Mouse (Mus musculus) CH12.LX (cell line): ENCODE results near the gene Ube2n. TPM values are rescaled to one million over a fixed set of nuclear protein-coding genes. Genes with fewer than 3 reads are reported as not detected.

ENCODE experiments used
- DNase-seq: peaks from one replicate; pipeline ENCODE4 v3.0.0-alpha.2; 2013; ENCODE audit errors: extremely low read depth
- H3K27ac ChIP-seq: 2 replicates; pipeline ENCODE4 v1.5.1; 2012; ENCODE audit warnings: low read depth, mild to moderate bottlenecking, control low read depth, moderate library complexity; ENCODE audit not compliant: insufficient read depth
- H3K27me3 ChIP-seq: replicated peaks from 2 replicates; pipeline ENCODE3; 2012; ENCODE audit warnings: inconsistent platforms
- H3K36me3 ChIP-seq, 2 experiments: replicated peaks in 1 of 2; 2 replicates each; pipeline versions ENCODE3 to v1.6.1; 2012; ENCODE audit warnings: inconsistent platforms in 1 of 2, low read length in 1 of 2, mild to moderate bottlenecking in 1 of 2, mixed read lengths in 1 of 2, moderate library complexity in 1 of 2; ENCODE audit not compliant: control insufficient read depth in 1 of 2, insufficient read depth in 1 of 2
- H3K4me1 ChIP-seq, 2 experiments: 2 replicates each; pipeline ENCODE4 v1.6.1; 2012; ENCODE audit warnings: inconsistent platforms in 1 of 2, moderate library complexity in 1 of 2; ENCODE audit not compliant: insufficient read depth in 2 of 2, control insufficient read depth in 1 of 2
- H3K4me2 ChIP-seq: 2 replicates; pipeline ENCODE4 v1.6.1; 2012; ENCODE audit warnings: low read depth, mild to moderate bottlenecking, control low read depth; ENCODE audit not compliant: poor library complexity, insufficient read depth, severe bottlenecking
- H3K4me3 ChIP-seq, 3 experiments: fragments of 150-350 bp in 1 of 3; sonication (generic) in 1 of 3; replicated peaks in 1 of 3; 2 replicates each; pipeline versions ENCODE3 to v1.5.1; 2011 to 2012; ENCODE audit warnings: low read depth in 2 of 3, low read length in 2 of 3, mild to moderate bottlenecking in 2 of 3, moderate library complexity in 2 of 3, control low read depth in 1 of 3, improper control_type of control experiment in 1 of 3, inconsistent platforms in 1 of 3, mixed read lengths in 1 of 3; ENCODE audit not compliant: poor library complexity in 1 of 3
- H3K79me2 ChIP-seq: replicated peaks from 2 replicates; pipeline ENCODE4 v1.6.1; 2012; ENCODE audit warnings: mild to moderate bottlenecking, moderate library complexity; ENCODE audit not compliant: control insufficient read depth, poor library complexity, insufficient read depth, severe bottlenecking; ENCODE audit errors: extremely low read depth
- H3K9ac ChIP-seq: 2 replicates; pipeline ENCODE4 v1.6.1; 2012; ENCODE audit warnings: low read depth, mild to moderate bottlenecking, control low read depth, moderate library complexity; ENCODE audit not compliant: insufficient read depth
- H3K9me3 ChIP-seq: replicated peaks from 2 replicates; pipeline ENCODE3; 2012; ENCODE audit warnings: low read length, inconsistent platforms, mixed read lengths
- BHLHE40 ChIP-seq: IDR thresholded peaks from 2 replicates; pipeline ENCODE4 v1.6.1; 2011; ENCODE audit warnings: mild to moderate bottlenecking, low read depth, low read length, improper control_type of control experiment
- CHD1 ChIP-seq: IDR thresholded peaks from 2 replicates; pipeline ENCODE4 v1.6.1; 2012; ENCODE audit warnings: low read depth, low read length, improper control_type of control experiment, inconsistent platforms
- CTCF ChIP-seq, 2 experiments: IDR thresholded peaks in 1 of 2; conservative IDR thresholded peaks in 1 of 2; 2 replicates each; pipeline ENCODE4 v1.5.1; 2011 to 2012; ENCODE audit warnings: low read depth in 2 of 2, low read length in 2 of 2, improper control_type of control experiment in 1 of 2, inconsistent platforms in 1 of 2, mild to moderate bottlenecking in 1 of 2, moderate library complexity in 1 of 2
- E2F4 ChIP-seq: IDR thresholded peaks from 2 replicates; pipeline ENCODE4 v1.6.1; 2011; ENCODE audit warnings: low read depth, low read length, improper control_type of control experiment; ENCODE audit not compliant: insufficient replicate concordance
- ELF1 ChIP-seq: IDR thresholded peaks from 2 replicates; pipeline ENCODE4 v1.6.1; 2014; ENCODE audit warnings: low read depth, mild to moderate bottlenecking, inconsistent platforms, low read length, improper control_type of control experiment
- ETS1 ChIP-seq: conservative IDR thresholded peaks from 2 replicates; pipeline ENCODE4 v1.6.1; 2012; ENCODE audit warnings: low read depth, mild to moderate bottlenecking, inconsistent platforms, low read length, improper control_type of control experiment, moderate library complexity
- GABPA ChIP-seq: IDR thresholded peaks from 2 replicates; pipeline ENCODE4 v1.6.1; 2012; ENCODE audit warnings: low read depth, low read length, improper control_type of control experiment, inconsistent platforms; ENCODE audit not compliant: insufficient replicate concordance
- HCFC1 ChIP-seq: IDR thresholded peaks from 2 replicates; pipeline ENCODE4 v1.6.1; 2012; ENCODE audit warnings: low read depth, mild to moderate bottlenecking, inconsistent platforms, low read length, improper control_type of control experiment
- JUN ChIP-seq: IDR thresholded peaks from 2 replicates; pipeline ENCODE4 v1.6.1; 2011; ENCODE audit warnings: low read depth, mild to moderate bottlenecking, low read length, improper control_type of control experiment, moderate library complexity; ENCODE audit not compliant: insufficient read depth
- KAT2A ChIP-seq: IDR thresholded peaks from 2 replicates; pipeline ENCODE4 v1.6.1; 2012; ENCODE audit warnings: low read length, improper control_type of control experiment, inconsistent platforms; ENCODE audit not compliant: insufficient replicate concordance
- MAZ ChIP-seq: IDR thresholded peaks from 2 replicates; pipeline ENCODE4 v1.6.1; 2012; ENCODE audit warnings: low read depth, mild to moderate bottlenecking, inconsistent platforms, low read length, improper control_type of control experiment, moderate library complexity
- MXI1 ChIP-seq: IDR thresholded peaks from 2 replicates; pipeline ENCODE4 v1.6.1; 2011; ENCODE audit warnings: mild to moderate bottlenecking, low read depth, low read length, improper control_type of control experiment
- MYC ChIP-seq: IDR thresholded peaks from 2 replicates; pipeline ENCODE4 v1.6.1; 2011; ENCODE audit warnings: low read depth, mild to moderate bottlenecking, improper control_type of control experiment, low read length
- NELFE ChIP-seq: IDR thresholded peaks from 2 replicates; pipeline ENCODE4 v1.6.1; 2011; ENCODE audit warnings: low read depth, low read length, improper control_type of control experiment
- POLR2A ChIP-seq: IDR thresholded peaks from 2 replicates; pipeline ENCODE4 v1.6.1; 2011; ENCODE audit warnings: low read depth, mild to moderate bottlenecking, improper control_type of control experiment, low read length
- RAD21 ChIP-seq: IDR thresholded peaks from 2 replicates; pipeline ENCODE4 v1.6.1; 2011; ENCODE audit warnings: low read depth, mild to moderate bottlenecking, low read length, improper control_type of control experiment, moderate library complexity
- RCOR1 ChIP-seq: conservative IDR thresholded peaks from 2 replicates; pipeline ENCODE4 v1.6.1; 2012; ENCODE audit warnings: low read depth, mild to moderate bottlenecking, inconsistent platforms, low read length, improper control_type of control experiment
- TCF12 ChIP-seq: IDR thresholded peaks from 2 replicates; pipeline ENCODE4 v1.6.1; 2014; ENCODE audit warnings: low read depth, mild to moderate bottlenecking, inconsistent platforms, low read length, improper control_type of control experiment
- UBTF ChIP-seq: IDR thresholded peaks from 2 replicates; pipeline ENCODE4 v1.6.1; 2012; ENCODE audit warnings: low read depth, mild to moderate bottlenecking, inconsistent platforms, low read length, improper control_type of control experiment, moderate library complexity
- USF1 ChIP-seq: IDR thresholded peaks from 2 replicates; pipeline ENCODE4 v1.6.1; 2014; ENCODE audit warnings: low read depth, mild to moderate bottlenecking, inconsistent platforms, low read length, improper control_type of control experiment
- USF2 ChIP-seq: conservative IDR thresholded peaks from 2 replicates; pipeline ENCODE4 v1.6.1; 2011; ENCODE audit warnings: low read depth, low read length, improper control_type of control experiment
- ZKSCAN1 ChIP-seq: IDR thresholded peaks from 2 replicates; pipeline ENCODE4 v1.6.1; 2012; ENCODE audit warnings: low read depth, inconsistent platforms, low read length, improper control_type of control experiment, borderline replicate concordance
- ZMIZ1 ChIP-seq: IDR thresholded peaks from 2 replicates; pipeline ENCODE4 v1.6.1; 2012; ENCODE audit warnings: low read depth, mild to moderate bottlenecking, inconsistent platforms, low read length, improper control_type of control experiment
- ZNF384 ChIP-seq: IDR thresholded peaks from 2 replicates; pipeline ENCODE4 v1.6.1; 2012; ENCODE audit warnings: low read depth, low read length, improper control_type of control experiment, inconsistent platforms
- dilution Hi-C: fragments of 300-500 bp; cut with MboI; formaldehyde crosslinking; loops from 2 replicates; pipeline ENCODE4 v1.14.3; 2020; ENCODE audit warnings: low sequenced_read_pairs; ENCODE audit not compliant: extremely low pct_unique_long_range_greater_than_20kb, extremely low pct_ligation_motif_present
- in situ Hi-C: fragments of 300-500 bp; cut with MboI; formaldehyde crosslinking; loops from 3 replicates; pipeline ENCODE4 v1.14.3; 2019; ENCODE audit warnings: low sequenced_read_pairs, low pct_ligation_motif_present, low pct_unique_long_range_greater_than_20kb, mixed read lengths
- polyA plus RNA-seq: library from polyadenylated mRNA; unstranded; fragments of >175 nt; gene quantifications from 2 replicates; pipeline ENCODE4 v1.2.1, GENCODE M21; 2012; ENCODE audit warnings: low read depth; ENCODE audit not compliant: insufficient read length
- total RNA-seq, 2 experiments: library from RNA; depleted of rRNA; stranded (reverse); fragments of 300-350 nt in 1 of 2; fragments of >200 nt in 1 of 2; gene quantifications; 2 replicates each; pipeline ENCODE4 v1.2.3; 2012 to 2014

Ube2n gene
- total and polyA plus RNA-seq, 3 experiments = 71.9 to 265 (median 237) TPM

- TF ChIP-seq ETS1 (no peak), JUN (no peak), CHD1 (peak; percentile 75; the same call in 1 of the 2 replicates), CTCF (conservative IDR thresholded peaks at IDR 0.05 in 1 of 2, IDR thresholded peaks at IDR 0.05 in 1 of 2; ENCODE audit: low read depth in 2 of 2, low read length in 2 of 2) (no peak), ZKSCAN1 (no peak), BHLHE40 (peak; percentile 28; the same call in 1 of the 2 replicates), MXI1 (peak; percentile 93), USF2 (no peak), MAZ (peak; percentile 62), USF1 (no peak), E2F4 (peak; percentile 96; the same call in 1 of the 2 replicates), TCF12 (peak; percentile 94), GABPA (peak; percentile 57; the same call in 1 of the 2 replicates), KAT2A (peak; percentile 92; the same call in 1 of the 2 replicates), RAD21 (no peak), UBTF (peak; percentile 64; the same call in 1 of the 2 replicates), ELF1 (peak; percentile 79), POLR2A (peak; percentile 88), RCOR1 (0 out of 2 replicates have a peak, but pooled peaks have one; percentile 29), ZMIZ1 (peak; percentile 92)
Observed at GRCm38 (mm10) chr10:95501463-95502081, 13.4 kb upstream of the Ube2n start, which contains the start of gene Mrpl42 (continued).

GRCm38 (mm10) chr10:95503443-95504235 is 11.3 kb upstream of the Ube2n start:
- H3K4me1 ChIP-seq = peaks cover 5 to 19% of the 10 kb centered on the region in 2 experiments; a peak in 2 of 4 replicates
- H3K36me3 ChIP-seq = peaks cover 2 to 4% of the 10 kb centered on the region in 2 experiments
- TF ChIP-seq TCF12 = no peak
- no peak for TF ChIP-seq MYC
- TF ChIP-seq NELFE = no peak
- no peak for TF ChIP-seq GABPA
- 0 out of 2 replicates have a peak, but pooled peaks have one; percentile 8 for TF ChIP-seq BHLHE40
- TF ChIP-seq HCFC1 = 0 out of 2 replicates have a peak, but pooled peaks have one; percentile 9
- TF ChIP-seq USF1 = peak; percentile 38; the same call in 1 of the 2 replicates
- no peak for TF ChIP-seq ZNF384
- dilution Hi-C loops = no loop called here
- no peak for DNase-seq
- H3K4me2 ChIP-seq = peak overlapping the region; percentile 91
- no peak overlapping the region for H3K4me3 ChIP-seq
- peaks cover 22% of the 10 kb centered on the region for H3K79me2 ChIP-seq
- in situ Hi-C loops = no loop called here
- no peaks in the 10 kb centered on the region for H3K27me3 ChIP-seq
- peak overlapping the region; percentile 41; the same call in 1 of the 2 replicates for H3K27ac ChIP-seq
- no peaks in the 10 kb centered on the region for H3K9me3 ChIP-seq
- peak overlapping the region; percentile 54; the same call in 1 of the 2 replicates for H3K9ac ChIP-seq
